Mouse (Mus musculus): ENCODE measurements at regions not wholly inside any gene's neighbourhood (a gene's known extent, or its start where the extent isn't known, plus 50 kb on each side); places are given as distances from the start of the nearest gene placed in this dataset.
A peak's percentile ranks its signal among the peaks of the same experiment; 100 is the strongest.

- no peak for ATAC-seq (ENCODE audit: poor library complexity, severe bottlenecking)
Observed at GRCm38 (mm10) chr5:75880088-75880684, 98.1 kb downstream of the Kdr start.

- ATAC-seq (ENCODE audit: poor library complexity, severe bottlenecking) = no peak
Observed at GRCm38 (mm10) chr5:75878361-75878760, 99.9 kb downstream of the Kdr start.

- ATAC-seq (ENCODE audit: poor library complexity, severe bottlenecking) = no peak
Observed at GRCm38 (mm10) chr5:75877609-75877971, 100.7 kb downstream of the Kdr start.

GRCm38 (mm10) chr5:75876871-75877608 is 101.2 kb downstream of the Kdr start:
- ATAC-seq (ENCODE audit: poor library complexity, severe bottlenecking) = no peak

- ATAC-seq (ENCODE audit: poor library complexity, severe bottlenecking) = peak; percentile 79
Observed at GRCm38 (mm10) chr5:75871120-75871519, 107.1 kb downstream of the Kdr start.

GRCm38 (mm10) chr5:75870666-75871065 is 107.6 kb downstream of the Kdr start:
- ATAC-seq (ENCODE audit: poor library complexity, severe bottlenecking) = no peak

GRCm38 (mm10) chr5:75869535-75869934 is 108.7 kb downstream of the Kdr start:
- ATAC-seq (ENCODE audit: poor library complexity, severe bottlenecking) = no peak

GRCm38 (mm10) chr5:75865096-75865495 is 113.2 kb downstream of the Kdr start:
- no peak for ATAC-seq (ENCODE audit: poor library complexity, severe bottlenecking)

- ATAC-seq (ENCODE audit: poor library complexity, severe bottlenecking) = no peak
Observed at GRCm38 (mm10) chr5:75863358-75863757, 114.9 kb downstream of the Kdr start.

- ATAC-seq (ENCODE audit: poor library complexity, severe bottlenecking) = peak; percentile 71; the same call in 1 of the 2 replicates
Observed at GRCm38 (mm10) chr5:75862630-75862991, 115.6 kb downstream of the Kdr start.

GRCm38 (mm10) chr5:75861916-75862629 is 116.2 kb downstream of the Kdr start:
- ATAC-seq (ENCODE audit: poor library complexity, severe bottlenecking) = no peak

- no peak for ATAC-seq (ENCODE audit: poor library complexity, severe bottlenecking)
Observed at GRCm38 (mm10) chr5:75859316-75859836, 118.9 kb downstream of the Kdr start.

GRCm38 (mm10) chr5:75850855-75851254 is 127.4 kb downstream of the Kdr start:
- ATAC-seq (ENCODE audit: poor library complexity, severe bottlenecking) = no peak

GRCm38 (mm10) chr5:75847966-75848365 is 130.3 kb downstream of the Kdr start:
- no peak for ATAC-seq (ENCODE audit: poor library complexity, severe bottlenecking)

GRCm38 (mm10) chr5:75847341-75847740 is 130.9 kb downstream of the Kdr start:
- no peak for ATAC-seq (ENCODE audit: poor library complexity, severe bottlenecking)

- ATAC-seq (ENCODE audit: poor library complexity, severe bottlenecking) = no peak
Observed at GRCm38 (mm10) chr5:75846016-75846415, 132.2 kb downstream of the Kdr start.

GRCm38 (mm10) chr5:75843807-75844206 is 134.5 kb downstream of the Kdr start:
- ATAC-seq (ENCODE audit: poor library complexity, severe bottlenecking) = 0 out of 2 replicates have a peak, but pooled peaks have one; percentile 14

- ATAC-seq (ENCODE audit: poor library complexity, severe bottlenecking) = no peak
Observed at GRCm38 (mm10) chr5:75840421-75840820, 137.8 kb downstream of the Kdr start.

GRCm38 (mm10) chr5:75835556-75835961 is 142.7 kb downstream of the Kdr start:
- ATAC-seq (ENCODE audit: poor library complexity, severe bottlenecking) = peak; percentile 78

- peak; percentile 50 for ATAC-seq (ENCODE audit: poor library complexity, severe bottlenecking)
Observed at GRCm38 (mm10) chr5:75834766-75835555, 143.3 kb downstream of the Kdr start.

GRCm38 (mm10) chr5:75832341-75832740 is 145.9 kb downstream of the Kdr start:
- no peak for ATAC-seq (ENCODE audit: poor library complexity, severe bottlenecking)

Data from megakaryocyte, adult 5-6 weeks (primary cell).